ENCODE assay signal across 8 mouse cellular contexts in genomic region chr10:110744686-110745639, GRCm38 (mm10). TPM values are rescaled to one million over a fixed set of nuclear protein-coding genes. Genes with fewer than 3 reads are reported as not detected.
DNase-seq lines count a peak whose midpoint lies in the region; ATAC-seq and TF ChIP-seq lines count a peak whose summit lies in the region.

E2f7 (plus strand) TSS chr10:110745439.

- in situ Hi-C loops in Patski (cut with MboI; ENCODE audit: low pct_unique_long_range_greater_than_20kb) = loop anchor here (10.0 kb wide), 1 partner anchor 260 kb away; no protein-coding TSS in a partner anchor

- H3K9ac ChIP-seq in hindbrain, embryonic 14.5 days = peak within 1 kb of the TSS; percentile 86

- 0 out of 2 replicates have a peak, but pooled peaks cover 4% of the 10 kb centered on the region for H3K36me3 ChIP-seq in hindbrain, embryonic 14.5 days (replicated peaks; ENCODE audit: control insufficient read depth, insufficient read depth)
- no peaks in the 10 kb centered on the region for H3K36me3 ChIP-seq in macrophage (ENCODE audit: inconsistent target)

- ATAC-seq in Patski = peak; percentile 100
- peak; percentile 99 for ATAC-seq in hindbrain, embryonic 14.5 days (ENCODE audit: low FRiP score)

- CTCF ChIA-PET in Patski (lab: Charles Lee) = interaction anchor here (1.3 to 11.6 kb wide), 2 partner anchors 12 to 16 kb away, joined by 7 to 62 read pairs; no protein-coding TSS in a partner anchor

- H3K9me3 ChIP-seq in hindbrain, embryonic 14.5 days (ENCODE audit: control insufficient read depth, low read length) = no peaks in the 10 kb centered on the region

- H3K79me2 ChIP-seq in macrophage (ENCODE audit: inconsistent target) = no peaks in the 10 kb centered on the region

- under 1% methylated on average over 63 of the region's 98 CpGs for WGBS in hindbrain, embryonic 14.5 days
- WGBS in macrophage (ENCODE audit: missing documents) = 1% methylated on average over 98 of the region's 98 CpGs

- 0 out of 2 replicates have a peak, but pooled peaks cover 10% of the 10 kb centered on the region for H3K4me1 ChIP-seq in hindbrain, embryonic 14.5 days (replicated peaks; ENCODE audit: control insufficient read depth, insufficient read depth, low read length)

- peaks cover 14% of the 10 kb centered on the region for H3K27me3 ChIP-seq in Patski
- no peaks in the 10 kb centered on the region for H3K27me3 ChIP-seq in hindbrain, embryonic 14.5 days (ENCODE audit: control insufficient read depth, insufficient read depth, low read length)

- peak; percentile 20 for DNase-seq in Patski (ENCODE audit: low read depth, low spot score)
- DNase-seq in cerebellum, postnatal 10 days = peak; percentile 98 to 99
- peak; percentile 74 to 84 for DNase-seq in frontal cortex, postnatal 14 days (ENCODE audit: low spot score in 2 of 2)
- DNase-seq in hindbrain, embryonic 14.5 days (ENCODE audit: low spot score) = peak; percentile 94
- DNase-seq in left cerebral cortex, adult 18-20 months (ENCODE audit: low spot score in 2 of 2) = peak; percentile 85 to 91
- peak; percentile 91 for DNase-seq in right cerebral cortex, adult 18-20 months
- peak; percentile 36 for DNase-seq in urinary bladder, postnatal 10 days (ENCODE audit: low spot score)

- no peak for TF ChIP-seq CTCF in Patski (IDR thresholded peaks at IDR 0.05)

- H3K4me3 ChIP-seq in hindbrain, embryonic 14.5 days (replicated peaks; ENCODE audit: low read length) = peak within 1 kb of the TSS; percentile 70
- peak within 1 kb of the TSS; percentile 53 for H3K4me3 ChIP-seq in macrophage (ENCODE audit: inconsistent target)

- H3K27ac ChIP-seq in hindbrain, embryonic 14.5 days = peak within 1 kb of the TSS; percentile 81
- H3K27ac ChIP-seq in macrophage = no peak within 1 kb of the TSS

- peak within 1 kb of the TSS; percentile 91 for H3K4me2 ChIP-seq in hindbrain, embryonic 14.5 days (replicated peaks)

- POLR2A ChIA-PET in Patski (lab: Charles Lee) = no interaction called here

RNA-seq across cellular contexts. Expression of gene E2f7, which starts in this region (rescaled TPM):
- polyA plus RNA-seq in Patski (2021) = 3.1 TPM
- 7.3 and 9.0 TPM in 2 replicates for polyA plus RNA-seq in hindbrain, embryonic 14.5 days (2014; fragmentation: Nextera tagmentation; extraction: Ambion mirVana)
- total RNA-seq in left cerebral cortex, adult 18-20 months (2021) = 1 to 10 TPM in 1 of 2 experiments, under 1 TPM in 1; 0.49 to 1.3 TPM
- 10 to 100 TPM in 1 of 26 experiments, 1 to 10 TPM in 19, under 1 TPM in 5, not detected in 1; 0.29 to 14.2 (median 1.8) TPM for total RNA-seq in macrophage (2018; cell fraction: chromatin; rRNA removed)
- 1 to 10 TPM in 3 of 26 experiments, under 1 TPM in 23; 0.08 to 1.6 (median 0.51) TPM for total RNA-seq in macrophage (2018; cell fraction: cytosol; rRNA removed)
- total RNA-seq in macrophage (2018; cell fraction: nucleus; rRNA removed) = 10 to 100 TPM in 1 of 26 experiments, 1 to 10 TPM in 11, under 1 TPM in 14; 0.33 to 18.4 (median 0.83) TPM
- 0.21 to 3.2 TPM (median 1.3 TPM) in 3 replicates for polyA plus RNA-seq in macrophage (2018)

Comparison
In these comparisons a context has a peak if more than half of its experiments do, and no peak if none do; other contexts are left out.
1. DNase-seq: peak in every context shown above with its lines; median percentile 98 in cerebellum, postnatal 10 days; 94 in hindbrain, embryonic 14.5 days; 91 in right cerebral cortex, adult 18-20 months; 88 in left cerebral cortex, adult 18-20 months; 79 in frontal cortex, postnatal 14 days; 36 in urinary bladder, postnatal 10 days; 20 in Patski.